ENCODE assay signal across 14 mouse cellular contexts in genomic region chr16:62855385-62855784, GRCm38 (mm10). TPM values are rescaled to one million over a fixed set of nuclear protein-coding genes. Genes with fewer than 3 reads are reported as not detected.
A peak's percentile ranks its signal among the peaks of the same experiment; 100 is the strongest.
DNase-seq lines count a peak whose midpoint lies in the region; ATAC-seq and TF ChIP-seq lines count a peak whose summit lies in the region.
"Had no signal": no experiment of that assay in that cellular context is flagged by ENCODE, and none has a peak within 500 bp of the region (broad histone marks: within the 10 kb centered on the region; RNA-seq: fewer than 3 reads in every experiment).

No protein-coding gene starts in this region.

- H3K36me3 ChIP-seq in limb, embryonic 13.5 days: no peaks in the 10 kb centered on the region
- no peaks in the 10 kb centered on the region for H3K36me3 ChIP-seq in limb, embryonic 10.5 days
- no peaks in the 10 kb centered on the region for H3K36me3 ChIP-seq in neural tube, embryonic 13.5 days
- H3K36me3 ChIP-seq in forebrain, embryonic 14.5 days (ENCODE audit: control insufficient read depth, insufficient read depth, low read length): no peaks in the 10 kb centered on the region
- H3K36me3 ChIP-seq: midbrain, embryonic 15.5 days had no signal

- peak overlapping the region; percentile 17; the same call in 1 of the 2 replicates for H3K4me2 ChIP-seq in limb, embryonic 13.5 days (replicated peaks)
- H3K4me2 ChIP-seq in neural tube, embryonic 13.5 days: 0 out of 2 replicates have a peak overlapping the region, but pooled peaks have one; percentile 20
- no peak overlapping the region for H3K4me2 ChIP-seq in forebrain, embryonic 14.5 days (ENCODE audit: low read length)

- 0 out of 2 replicates have a peak, but pooled peaks cover 4% of the 10 kb centered on the region for H3K4me1 ChIP-seq in limb, embryonic 13.5 days
- peaks cover 11% of the 10 kb centered on the region for H3K4me1 ChIP-seq in limb, embryonic 10.5 days
- H3K4me1 ChIP-seq in embryonic fibroblast, embryonic 13.5 days (ENCODE audit: control insufficient read depth, insufficient read depth, low read length): no peaks in the 10 kb centered on the region; the same call in 1 of the 2 replicates
- peaks cover 7% of the 10 kb centered on the region for H3K4me1 ChIP-seq in neural tube, embryonic 13.5 days (replicated peaks)
- H3K4me1 ChIP-seq in forebrain, embryonic 14.5 days (ENCODE audit: control insufficient read depth, insufficient read depth, low read length): no peaks in the 10 kb centered on the region

- H3K27me3 ChIP-seq in limb, embryonic 13.5 days: no peaks in the 10 kb centered on the region
- H3K27me3 ChIP-seq in limb, embryonic 10.5 days (ENCODE audit: low read depth, poor library complexity, severe bottlenecking): no peaks in the 10 kb centered on the region
- no peaks in the 10 kb centered on the region for H3K27me3 ChIP-seq in neural tube, embryonic 13.5 days
- no peaks in the 10 kb centered on the region for H3K27me3 ChIP-seq in forebrain, embryonic 14.5 days (replicated peaks; ENCODE audit: control insufficient read depth, insufficient read depth, low read length)
- H3K27me3 ChIP-seq: midbrain, embryonic 15.5 days had no signal

- intact Hi-C loops in gastrocnemius, adult 2 months (cut with DNase I): no loop called here

- 79% methylated on average over 6 of the region's 6 CpGs for WGBS in limb, embryonic 13.5 days
- 80% methylated on average over 6 of the region's 6 CpGs for WGBS in limb, embryonic 10.5 days
- WGBS in neural tube, embryonic 13.5 days: 79% methylated on average over 6 of the region's 6 CpGs
- 86% methylated on average over 6 of the region's 6 CpGs for WGBS in forebrain, embryonic 14.5 days

- TF ChIP-seq CTCF in gastrocnemius, adult 2 months (IDR thresholded peaks at IDR 0.05): no peak
- no peak for TF ChIP-seq CTCF in embryonic fibroblast, embryonic 13.5 days (IDR thresholded peaks at IDR 0.05; ENCODE audit: borderline replicate concordance, insufficient read depth, low read length)

- no peak for ATAC-seq in limb, embryonic 13.5 days (ENCODE audit: low FRiP score, low read depth)
- ATAC-seq in neural tube, embryonic 13.5 days (ENCODE audit: low read depth): no peak
- no peak for ATAC-seq in forebrain, embryonic 14.5 days

- H3K27ac ChIP-seq in gastrocnemius, adult 2 months: peak overlapping the region; percentile 92; the same call in 1 of the 2 replicates
- H3K27ac ChIP-seq in limb, embryonic 13.5 days: no peak overlapping the region
- H3K27ac ChIP-seq in limb, embryonic 10.5 days: no peak overlapping the region
- no peak overlapping the region for H3K27ac ChIP-seq in embryonic fibroblast, embryonic 13.5 days (ENCODE audit: insufficient read depth, low read length)
- no peak overlapping the region for H3K27ac ChIP-seq in neural tube, embryonic 13.5 days (replicated peaks)
- no peak overlapping the region for H3K27ac ChIP-seq in forebrain, embryonic 14.5 days (ENCODE audit: low read depth, low read length)
- H3K27ac ChIP-seq: midbrain, embryonic 15.5 days had no signal

- peak overlapping the region; percentile 91 for H3K4me3 ChIP-seq in gastrocnemius, adult 2 months
- H3K4me3 ChIP-seq in limb, embryonic 13.5 days: no peak overlapping the region
- no peak overlapping the region for H3K4me3 ChIP-seq in limb, embryonic 10.5 days
- H3K4me3 ChIP-seq in embryonic fibroblast, embryonic 13.5 days (ENCODE audit: insufficient read depth, low read length): peak overlapping the region; percentile 17; the same call in 1 of the 2 replicates
- no peak overlapping the region for H3K4me3 ChIP-seq in neural tube, embryonic 13.5 days
- no peak overlapping the region for H3K4me3 ChIP-seq in forebrain, embryonic 14.5 days (ENCODE audit: low read depth, low read length)

- no peak overlapping the region for H3K9ac ChIP-seq in limb, embryonic 13.5 days
- H3K9ac ChIP-seq in neural tube, embryonic 13.5 days: no peak overlapping the region
- H3K9ac ChIP-seq in forebrain, embryonic 14.5 days (ENCODE audit: low read length): no peak overlapping the region
- H3K9ac ChIP-seq: midbrain, embryonic 15.5 days had no signal

- H3K9me3 ChIP-seq in limb, embryonic 13.5 days: no peaks in the 10 kb centered on the region
- H3K9me3 ChIP-seq in limb, embryonic 10.5 days (replicated peaks): no peaks in the 10 kb centered on the region
- no peaks in the 10 kb centered on the region for H3K9me3 ChIP-seq in neural tube, embryonic 13.5 days
- H3K9me3 ChIP-seq in forebrain, embryonic 14.5 days (replicated peaks; ENCODE audit: control insufficient read depth, low read length): no peaks in the 10 kb centered on the region
- H3K9me3 ChIP-seq: midbrain, embryonic 15.5 days had no signal

- peak; percentile 17 for DNase-seq in gastrocnemius, adult 2 months
- DNase-seq in gastrocnemius, postnatal 4 days (ENCODE audit: low spot score in 2 of 2): no peak
- DNase-seq in limb, embryonic 10.5 days (ENCODE audit: low spot score): no peak
- no peak for DNase-seq in cerebellum, postnatal 14 days
- no peak for DNase-seq in forebrain, embryonic 14.5 days (ENCODE audit: low spot score)
- DNase-seq: cerebellum, adult 18-20 months; gastrocnemius, postnatal 36 days; kidney, adult 9 months had no signal

- no peak for TF ChIP-seq POLR2A in embryonic fibroblast, embryonic 13.5 days (IDR thresholded peaks at IDR 0.05; ENCODE audit: low read depth, low read length)

RNA-seq across cellular contexts. Expression of gene Pros1, which starts 1.3 kb away (rescaled TPM):
- total RNA-seq in gastrocnemius, adult 2 months (2021): 1 to 10 TPM; 5.4 to 8.4 TPM
- 10 to 100 TPM; 29.9 to 35.4 TPM for total RNA-seq in gastrocnemius, postnatal 4 days (2021)
- 32.3 and 34.1 TPM in 2 replicates for polyA plus RNA-seq in limb, embryonic 13.5 days (2015; fragmentation: Nextera tagmentation; extraction: Ambion mirVana)
- polyA plus RNA-seq in limb, embryonic 10.5 days (2016; fragmentation: Nextera tagmentation; extraction: Ambion mirVana): 15.8 and 16.5 TPM in 2 replicates
- 103 and 119 TPM in 2 replicates for polyA plus RNA-seq in embryonic fibroblast, embryonic 13.5 days (2011; ENCODE audit: insufficient read length, low read depth, missing spikeins)
- polyA plus RNA-seq in neural tube, embryonic 13.5 days (2015; fragmentation: Nextera tagmentation; extraction: Ambion mirVana): 14.6 and 18.1 TPM in 2 replicates
- polyA plus RNA-seq in forebrain, embryonic 14.5 days (2014; fragmentation: Nextera tagmentation; extraction: Ambion mirVana): 8.4 and 10.6 TPM in 2 replicates
- polyA plus RNA-seq: erythroblast, embryonic 14.5 days had no signal

RNA-seq across cellular contexts. Expression of gene Arl13b, which starts 8.5 kb away (rescaled TPM):
- total RNA-seq in gastrocnemius, adult 2 months (2021): 1 to 10 TPM; 4.7 TPM
- total RNA-seq in gastrocnemius, postnatal 4 days (2021): 10 to 100 TPM; 13.1 to 14.1 TPM
- 25.7 and 27.9 TPM in 2 replicates for polyA plus RNA-seq in limb, embryonic 13.5 days (2015; fragmentation: Nextera tagmentation; extraction: Ambion mirVana)
- 16.2 and 18.1 TPM in 2 replicates for polyA plus RNA-seq in limb, embryonic 10.5 days (2016; fragmentation: Nextera tagmentation; extraction: Ambion mirVana)
- 31.6 and 50.1 TPM in 2 replicates for polyA plus RNA-seq in embryonic fibroblast, embryonic 13.5 days (2011; ENCODE audit: insufficient read length, low read depth, missing spikeins)
- polyA plus RNA-seq in neural tube, embryonic 13.5 days (2015; fragmentation: Nextera tagmentation; extraction: Ambion mirVana): 16.6 and 17.9 TPM in 2 replicates
- 17.6 and 18.0 TPM in 2 replicates for polyA plus RNA-seq in forebrain, embryonic 14.5 days (2014; fragmentation: Nextera tagmentation; extraction: Ambion mirVana)

RNA-seq across cellular contexts. Expression of gene Stx19, which starts 40.9 kb away (rescaled TPM):
- not detected for total RNA-seq in gastrocnemius, adult 2 months (2021)
- total RNA-seq in gastrocnemius, postnatal 4 days (2021): not detected
- 1.00 and 1.1 TPM in 2 replicates for polyA plus RNA-seq in limb, embryonic 13.5 days (2015; fragmentation: Nextera tagmentation; extraction: Ambion mirVana)
- polyA plus RNA-seq in limb, embryonic 10.5 days (2016; fragmentation: Nextera tagmentation; extraction: Ambion mirVana): 0.19 and 0.34 TPM in 2 replicates
- polyA plus RNA-seq in embryonic fibroblast, embryonic 13.5 days (2011; ENCODE audit: insufficient read length, low read depth, missing spikeins): not detected in 2 replicates
- polyA plus RNA-seq in neural tube, embryonic 13.5 days (2015; fragmentation: Nextera tagmentation; extraction: Ambion mirVana): 0.31 and 0.54 TPM in 2 replicates
- polyA plus RNA-seq in forebrain, embryonic 14.5 days (2014; fragmentation: Nextera tagmentation; extraction: Ambion mirVana): 0.10 TPM in 2 replicates
- total RNA-seq: gastrocnemius, postnatal 36 days; left cerebral cortex, postnatal 10 days had no signal
- polyA plus RNA-seq: erythroblast, embryonic 14.5 days had no signal

Comparison
In these comparisons a context has a peak if more than half of its experiments do, and no peak if none do; other contexts are left out.
1. H3K4me3 ChIP-seq: peak in gastrocnemius, adult 2 months (single experiment) and embryonic fibroblast, embryonic 13.5 days (single experiment); none in limb, embryonic 13.5 days (single experiment), limb, embryonic 10.5 days (single experiment), neural tube, embryonic 13.5 days (single experiment) and forebrain, embryonic 14.5 days (single experiment).